Mouse (Mus musculus) erythroblast, embryonic 14.5 days (primary cell): Measurements from ENCODE around the gene Ncbp3. TPM values are rescaled to one million over a fixed set of nuclear protein-coding genes. Genes with fewer than 3 reads are reported as not detected.

ENCODE experiments used
- H3K27me3 ChIP-seq: 2 replicates; pipeline ENCODE4 v1.6.1; 2012; ENCODE audit warnings: inconsistent platforms; ENCODE audit not compliant: control insufficient read depth
- H3K36me3 ChIP-seq: 2 replicates; pipeline ENCODE4 v1.6.1; 2012; ENCODE audit warnings: mild to moderate bottlenecking, inconsistent platforms; ENCODE audit not compliant: control insufficient read depth
- H3K4me1 ChIP-seq: 2 replicates; pipeline ENCODE4 v1.6.1; 2012; ENCODE audit warnings: inconsistent platforms; ENCODE audit not compliant: control insufficient read depth
- H3K4me3 ChIP-seq: replicated peaks from 2 replicates; pipeline ENCODE3; 2012; ENCODE audit warnings: moderate library complexity, mild to moderate bottlenecking, inconsistent platforms
- H3K9me3 ChIP-seq: 2 replicates; pipeline ENCODE4 v1.6.1; 2012; ENCODE audit warnings: low read length, inconsistent platforms, mixed read lengths; ENCODE audit not compliant: control insufficient read depth
- GATA1 ChIP-seq: IDR thresholded peaks from 2 replicates; pipeline ENCODE4 v1.6.1; 2012; ENCODE audit warnings: low read length, inconsistent platforms, mixed read lengths
- TAL1 ChIP-seq: IDR thresholded peaks from 3 replicates; pipeline ENCODE4 v1.6.1; 2012; ENCODE audit warnings: low read length, inconsistent platforms, mixed read lengths
- polyA plus RNA-seq: library from polyadenylated mRNA; stranded (reverse); fragments of >175 nt; gene quantifications from 2 replicates; pipeline ENCODE4 v1.2.3, GENCODE M21; 2012

Gene Ncbp3
- polyA plus RNA-seq, 1 experiment, result 0.34 TPM

DNA sequence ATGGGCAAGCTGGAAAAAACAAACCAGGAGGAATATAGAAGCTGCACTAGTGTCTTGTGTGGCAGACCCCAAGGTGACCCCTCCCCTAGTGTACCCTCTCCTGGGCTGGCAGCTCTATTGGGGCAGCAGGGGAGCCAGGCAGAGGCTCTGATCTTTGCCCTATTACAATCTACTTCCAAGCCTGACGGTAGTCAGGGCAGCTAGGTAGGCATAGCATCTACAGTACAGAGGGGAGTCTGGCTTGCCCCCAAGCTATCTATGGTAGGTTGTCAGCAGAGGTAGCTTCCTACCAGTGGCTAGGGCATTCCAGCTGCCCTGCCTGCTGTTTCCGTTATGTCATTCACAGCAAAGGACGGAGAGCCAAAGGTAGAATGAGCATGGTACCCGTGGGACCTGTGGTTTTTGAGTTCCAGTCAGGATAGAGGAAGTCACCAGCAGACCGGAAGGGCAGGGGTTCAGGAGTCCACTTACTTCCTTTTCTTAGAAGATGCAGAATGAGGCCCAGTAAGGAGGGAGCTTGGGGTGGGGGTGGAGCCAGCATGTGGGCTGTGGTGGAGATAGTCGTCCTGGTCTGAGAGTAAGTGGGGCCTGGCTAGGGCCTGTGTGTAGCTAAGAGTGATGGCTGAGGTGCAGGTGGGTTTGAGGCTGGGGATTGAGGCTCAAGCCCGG, 23.2 kb upstream of the Ncbp3 start:
- Histone ChIP-seq H3K4me1 (peaks cover 14% of the 10 kb centered on the region), H3K4me3 (no peak overlapping the region), H3K36me3 (no peaks in the 10 kb centered on the region), H3K27me3 (peaks cover 27% of the 10 kb centered on the region), H3K9me3 (no peaks in the 10 kb centered on the region)
- TF ChIP-seq TAL1, result no peak
- TF ChIP-seq GATA1, result no peak

DNA sequence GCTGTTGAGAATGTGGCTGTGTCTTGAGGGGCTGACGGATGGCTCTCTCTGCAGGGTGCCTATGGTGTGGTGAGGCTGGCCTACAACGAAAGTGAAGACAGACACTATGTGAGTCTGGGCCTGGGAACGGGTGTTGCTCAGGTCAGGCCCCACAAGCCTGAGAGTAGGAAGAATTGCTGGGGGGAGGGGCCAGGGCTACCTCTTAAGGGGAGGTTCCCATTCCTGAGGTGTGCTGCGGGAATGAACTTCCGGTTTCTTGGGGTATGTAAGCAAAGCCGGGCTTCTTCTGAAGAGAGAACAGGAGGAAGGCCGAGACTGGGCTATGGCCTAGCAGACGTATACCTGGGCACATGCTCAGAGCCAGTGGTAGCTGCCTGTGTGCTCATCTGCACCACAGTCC, 20.6 kb upstream of the Ncbp3 start:
- TF ChIP-seq TAL1 (no peak), GATA1 (no peak)
- H3K4me1 ChIP-seq, result peaks cover 16% of the 10 kb centered on the region
- H3K4me3 ChIP-seq, result no peak overlapping the region
- no peaks in the 10 kb centered on the region for H3K36me3 ChIP-seq
- H3K9me3 ChIP-seq, result no peaks in the 10 kb centered on the region
- peaks cover 2% of the 10 kb centered on the region; the same call in 1 of the 2 replicates for H3K27me3 ChIP-seq

DNA sequence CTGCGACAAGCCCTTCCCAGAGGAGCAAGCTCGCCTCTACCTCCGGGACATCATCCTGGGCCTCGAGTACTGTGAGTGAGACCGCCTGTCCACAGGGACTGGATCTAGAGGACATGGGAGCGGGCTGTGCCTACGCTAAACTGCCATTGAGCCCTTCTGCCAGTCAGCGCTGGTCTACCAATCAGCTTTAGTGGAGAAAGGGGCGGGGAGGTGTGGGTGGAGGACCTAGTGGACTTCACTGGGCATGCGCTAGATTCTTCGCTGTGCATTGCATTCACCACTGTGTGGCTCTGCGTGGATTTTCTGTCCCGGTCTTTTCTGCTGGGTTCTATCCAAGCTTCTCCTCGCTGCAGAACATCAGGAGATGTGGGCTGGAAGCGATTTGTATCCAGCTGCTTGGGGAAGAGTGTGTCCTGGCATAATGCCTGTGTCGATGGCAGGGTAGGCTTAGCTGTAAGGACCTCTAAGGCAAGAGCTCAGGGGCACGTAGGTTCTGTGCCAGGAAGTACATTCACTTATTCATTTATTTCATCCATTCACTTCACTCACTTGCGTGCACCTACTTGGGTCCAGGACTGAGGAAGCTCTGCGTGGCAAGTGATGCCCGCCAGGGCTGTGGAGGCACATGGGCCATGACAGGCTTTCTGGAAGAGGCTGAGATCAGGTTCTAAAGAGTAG, 16.6 kb upstream of the Ncbp3 start:
- Histone ChIP-seq H3K27me3 (no peaks in the 10 kb centered on the region), H3K4me3 (peak overlapping the region; percentile 46), H3K9me3 (no peaks in the 10 kb centered on the region), H3K4me1 (peaks cover 7% of the 10 kb centered on the region), H3K36me3 (no peaks in the 10 kb centered on the region)
- TF ChIP-seq GATA1 (no peak), TAL1 (no peak)

DNA sequence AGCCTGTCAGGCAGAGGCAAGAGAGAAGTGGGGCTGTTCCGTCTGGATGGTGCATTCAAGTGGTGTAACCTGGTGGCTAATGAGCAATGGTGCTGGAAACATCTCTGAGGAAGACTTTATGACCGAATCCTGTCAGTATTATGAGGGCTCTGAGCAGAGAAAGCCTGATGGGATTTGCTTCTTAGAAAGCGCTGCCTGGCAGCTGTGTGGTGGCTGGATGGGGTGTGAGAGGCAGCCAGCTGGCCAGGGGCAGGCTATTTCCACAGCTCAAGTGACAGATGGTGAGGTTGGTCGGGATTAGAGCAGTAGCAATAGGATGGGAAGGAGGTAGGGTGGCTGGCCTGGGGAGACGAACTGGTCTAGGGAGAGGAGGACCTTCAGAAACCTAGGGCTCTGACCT, 16.0 kb upstream of the Ncbp3 start:
- Histone ChIP-seq H3K9me3 (no peaks in the 10 kb centered on the region), H3K4me1 (peaks cover 7% of the 10 kb centered on the region), H3K27me3 (no peaks in the 10 kb centered on the region), H3K4me3 (no peak overlapping the region), H3K36me3 (no peaks in the 10 kb centered on the region)
- TF ChIP-seq GATA1 (no peak), TAL1 (no peak)

DNA sequence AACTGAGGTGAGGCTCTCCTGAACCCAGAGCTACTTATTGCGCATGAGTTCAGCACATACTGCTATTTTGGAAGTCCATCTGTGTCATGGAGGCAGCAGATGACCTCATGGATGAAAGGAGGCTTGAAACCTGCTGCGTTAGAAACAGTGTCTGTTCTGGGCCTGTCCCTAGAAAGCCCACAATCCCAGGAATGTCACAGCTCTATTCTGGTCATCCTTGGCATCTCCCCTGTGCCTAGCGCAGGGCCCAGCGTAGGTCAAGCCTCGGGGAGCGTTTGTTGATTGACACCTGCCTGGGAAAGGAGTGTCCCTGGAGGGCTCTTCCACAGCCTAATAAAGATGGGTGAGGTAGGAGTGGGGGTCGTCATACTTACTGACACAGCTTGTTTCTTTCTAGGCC, 11.5 kb upstream of the Ncbp3 start:
- no peaks in the 10 kb centered on the region for H3K36me3 ChIP-seq
- peaks cover 2% of the 10 kb centered on the region for H3K4me1 ChIP-seq
- TF ChIP-seq TAL1 (no peak), GATA1 (no peak)
- H3K4me3 ChIP-seq, result no peak overlapping the region
- no peaks in the 10 kb centered on the region for H3K9me3 ChIP-seq
- H3K27me3 ChIP-seq, result no peaks in the 10 kb centered on the region

DNA sequence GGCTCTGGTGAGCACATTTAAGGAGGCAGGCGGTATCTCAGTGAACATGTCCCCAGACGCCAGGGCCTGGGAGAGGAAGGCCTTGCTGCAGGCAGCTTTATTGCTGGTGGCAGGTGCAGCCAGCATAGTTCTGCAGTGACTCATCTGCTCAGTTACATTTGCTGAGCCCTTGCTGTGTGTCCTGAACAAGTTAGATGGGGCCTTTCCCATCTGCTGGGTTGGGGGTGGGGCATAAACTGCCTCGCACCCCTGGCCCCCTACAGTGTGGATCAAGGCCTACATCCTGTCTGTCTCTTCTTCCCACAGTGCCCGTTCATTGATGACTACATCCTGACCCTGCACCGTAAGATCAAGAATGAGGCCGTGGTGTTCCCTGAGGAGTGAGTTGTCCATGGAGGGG, 10.7 kb upstream of the Ncbp3 start:
- H3K36me3 ChIP-seq, result no peaks in the 10 kb centered on the region
- no peaks in the 10 kb centered on the region for H3K27me3 ChIP-seq
- no peaks in the 10 kb centered on the region for H3K4me1 ChIP-seq
- H3K9me3 ChIP-seq, result no peaks in the 10 kb centered on the region
- TF ChIP-seq GATA1, result no peak
- TF ChIP-seq TAL1, result no peak
- H3K4me3 ChIP-seq, result no peak overlapping the region

DNA sequence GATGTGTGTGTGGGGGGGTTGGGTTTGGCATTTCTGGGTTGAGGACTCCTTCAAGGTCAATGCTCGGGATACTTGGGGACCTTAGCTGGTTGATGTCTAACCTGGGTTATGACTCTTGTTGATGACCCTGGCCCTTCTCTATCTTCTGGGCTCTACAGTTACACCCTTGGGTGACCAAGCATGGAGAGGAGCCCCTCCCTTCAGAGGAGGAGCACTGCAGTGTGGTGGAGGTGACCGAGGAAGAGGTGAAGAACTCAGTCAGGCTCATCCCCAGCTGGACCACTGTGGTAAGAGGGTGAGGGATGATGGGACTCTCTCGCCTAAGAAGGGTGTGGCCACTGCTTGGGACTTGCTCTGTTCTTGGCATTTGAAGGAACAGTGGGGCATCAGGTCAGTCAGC, 9.9 kb upstream of the Ncbp3 start:
- no peaks in the 10 kb centered on the region for H3K4me1 ChIP-seq
- TF ChIP-seq GATA1 (no peak), TAL1 (no peak)
- no peaks in the 10 kb centered on the region for H3K9me3 ChIP-seq
- no peaks in the 10 kb centered on the region for H3K27me3 ChIP-seq
- no peak overlapping the region for H3K4me3 ChIP-seq
- no peaks in the 10 kb centered on the region for H3K36me3 ChIP-seq

DNA sequence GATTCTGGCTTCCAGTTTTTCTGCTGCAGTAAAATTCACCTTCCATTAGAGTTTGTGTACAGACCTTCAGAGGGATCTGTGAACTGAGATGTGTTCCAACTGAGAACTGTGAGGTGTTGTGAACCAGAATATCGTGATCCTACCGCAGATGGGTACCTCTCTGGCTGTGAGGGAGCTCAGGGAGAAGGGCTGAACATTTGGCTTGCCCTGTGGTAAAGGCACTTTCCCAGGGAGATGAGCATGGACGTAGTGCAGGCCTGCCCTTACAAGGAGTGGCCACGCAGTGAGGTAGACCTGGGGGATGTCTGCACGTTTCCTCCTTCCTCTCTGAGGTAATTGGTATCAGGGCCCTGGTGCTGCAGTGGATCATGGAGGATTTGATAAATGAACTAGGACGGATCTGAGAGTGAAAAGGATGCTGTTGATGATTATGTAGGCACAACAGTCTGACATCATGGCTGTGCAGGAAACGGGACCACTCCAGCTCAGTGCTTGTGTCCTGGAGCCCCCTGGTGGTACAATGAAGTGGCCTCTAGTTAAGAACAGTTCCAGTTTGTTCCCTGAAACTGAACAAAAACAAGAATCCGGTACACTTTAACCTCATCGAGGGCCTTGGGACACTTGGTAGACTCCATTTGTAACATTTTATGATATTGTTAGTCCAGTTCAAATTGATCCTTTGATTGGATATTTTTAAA, 8.3 kb upstream of the Ncbp3 start:
- Histone ChIP-seq H3K4me3 (no peak overlapping the region), H3K4me1 (no peaks in the 10 kb centered on the region), H3K9me3 (no peaks in the 10 kb centered on the region), H3K27me3 (no peaks in the 10 kb centered on the region), H3K36me3 (no peaks in the 10 kb centered on the region)
- no peak for TF ChIP-seq TAL1
- TF ChIP-seq GATA1, result no peak

DNA sequence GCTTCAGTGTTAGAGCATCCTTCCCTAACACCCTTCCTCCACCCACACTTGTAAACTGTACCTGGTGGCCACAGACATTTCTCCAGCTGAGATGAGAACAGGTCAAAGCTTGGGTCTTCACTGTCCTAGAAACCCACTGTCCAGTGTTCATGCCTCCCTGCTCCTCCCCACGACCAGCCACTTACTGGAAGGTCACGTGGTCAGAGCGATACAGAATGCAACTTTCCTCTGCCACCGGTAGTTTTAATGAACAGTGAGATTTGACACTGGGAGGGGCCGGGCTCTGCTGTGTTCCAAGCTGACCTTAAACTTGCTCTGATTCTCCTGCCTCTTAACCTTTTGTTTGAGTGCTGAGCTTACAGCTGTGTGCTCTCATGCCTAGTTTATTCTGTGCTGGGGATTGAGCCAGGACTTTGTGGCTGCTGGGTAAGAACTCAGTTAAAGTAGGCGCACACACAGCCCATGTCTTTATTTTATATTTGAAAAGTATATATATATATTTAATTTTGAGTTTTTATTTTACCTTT, 3.3 kb upstream of the Ncbp3 start:
- Histone ChIP-seq H3K4me3 (no peak overlapping the region), H3K36me3 (no peaks in the 10 kb centered on the region), H3K9me3 (no peaks in the 10 kb centered on the region), H3K4me1 (peaks cover 17% of the 10 kb centered on the region), H3K27me3 (no peaks in the 10 kb centered on the region)
- TF ChIP-seq TAL1, result no peak
- TF ChIP-seq GATA1, result no peak
